Mouse (Mus musculus) myocyte (in vitro differentiated cells): Measurements from ENCODE around the gene Pias3.

ENCODE experiments used
- MAX ChIP-seq: IDR thresholded peaks from one replicate; pipeline ENCODE4 v1.6.1; 2011; ENCODE audit warnings: low read depth, mild to moderate bottlenecking, control low read depth
- POLR2A ChIP-seq: IDR thresholded peaks from one replicate; pipeline ENCODE4 v1.6.1; 2011; ENCODE audit warnings: low read depth, mild to moderate bottlenecking, control low read depth, moderate library complexity; ENCODE audit not compliant: insufficient read length
- POLR2AphosphoS2 ChIP-seq: IDR thresholded peaks from one replicate; pipeline ENCODE4 v1.6.1; 2011; ENCODE audit warnings: low read depth, control low read depth; ENCODE audit not compliant: insufficient read length
- REST ChIP-seq: IDR thresholded peaks from one replicate; pipeline ENCODE4 v1.6.1; 2011; ENCODE audit warnings: mild to moderate bottlenecking, control low read depth, moderate library complexity; ENCODE audit not compliant: insufficient read depth, insufficient read length
- TCF12 ChIP-seq: IDR thresholded peaks from one replicate; pipeline ENCODE4 v1.6.1; 2011; ENCODE audit warnings: mild to moderate bottlenecking, control low read depth; ENCODE audit not compliant: poor library complexity, insufficient read depth, severe bottlenecking
- USF1 ChIP-seq: IDR thresholded peaks from one replicate; pipeline ENCODE4 v1.6.1; 2011; ENCODE audit warnings: low read depth, mild to moderate bottlenecking, control low read depth, moderate library complexity

- no peak for TF ChIP-seq POLR2A
- TF ChIP-seq POLR2AphosphoS2: no peak
- no peak for TF ChIP-seq MAX
- no peak for TF ChIP-seq USF1
- no peak for TF ChIP-seq TCF12
- TF ChIP-seq REST: no peak
Measured at GRCm38 (mm10) chr3:96675171-96675570, 21.0 kb upstream of the Pias3 start.
